Mouse (Mus musculus): Measurements from ENCODE around the gene Cep72.

GRCm38 (mm10) chr13:74107410-74107809, 45.3 kb upstream of the Cep72 start:
- TF ChIP-seq POLR2A (IDR thresholded peaks at IDR 0.05; ENCODE audit: extremely low read depth, insufficient read depth, low read length) (no peak), CTCF (IDR thresholded peaks at IDR 0.05; ENCODE audit: extremely low read depth, insufficient read depth, low read length) (no peak)

Data from cortical plate, adult 2 months (tissue).